Comparison of ENCODE assay signal across 8 mouse cellular contexts in genomic region chr9:71772338-71772737, GRCm38 (mm10). TPM values are rescaled to one million over a fixed set of nuclear protein-coding genes. Genes with fewer than 3 reads are reported as not detected.
DNase-seq lines count a peak whose midpoint lies in the region; TF ChIP-seq lines count a peak whose summit lies in the region.

No protein-coding gene starts in this region.

- TF ChIP-seq CTCF in brain, embryonic 14.5 days (IDR thresholded peaks at IDR 0.05; ENCODE audit: borderline replicate concordance, extremely low read depth, insufficient read depth, insufficient read length) = peak; percentile 51; the same call in 1 of the 2 replicates

- intact Hi-C loops in left cerebral cortex, postnatal 4 days (cut with DNase I) = no loop called here
- intact Hi-C loops in left cerebral cortex, postnatal 10 days (cut with DNase I) = no loop called here

- no peak for TF ChIP-seq POLR2A in brain, embryonic 14.5 days (IDR thresholded peaks at IDR 0.05; ENCODE audit: borderline replicate concordance, extremely low read depth, insufficient read depth, insufficient read length, poor library complexity, severe bottlenecking)

- DNase-seq in adrenal gland, adult (ENCODE audit: inconsistent age in 2 of 2, low spot score in 1 of 2) = peak; percentile 43 to 80
- no peak for DNase-seq in adrenal gland, adult 8-10 months
- DNase-seq in left cerebral cortex, postnatal 4 days = peak; percentile 27
- DNase-seq in left cerebral cortex, adult 11 months (ENCODE audit: low spot score) = no peak
- DNase-seq in brain, embryonic 14.5 days (ENCODE audit: low read depth) = no peak
- peak; percentile 74 for DNase-seq in kidney, postnatal 10 days
- DNase-seq in retina, postnatal 1 day = peak; percentile 48
- no peak for DNase-seq in left cerebral cortex, postnatal 10 days (ENCODE audit: extremely low spot score in 1 of 2, low spot score in 2 of 2)

RNA-seq across cellular contexts. Expression of gene Cgnl1, which starts 0.9 kb away (rescaled TPM):
- total RNA-seq in adrenal gland, adult 8-10 months (2022) = 100 to 1,000 TPM in 1 of 4 experiments, 10 to 100 TPM in 3; 90.0 to 142 (median 93.2) TPM
- total RNA-seq in left cerebral cortex, postnatal 4 days (2021) = 10 to 100 TPM in 1 of 2 experiments, 1 to 10 TPM in 1; 9.9 to 10.9 TPM
- polyA plus RNA-seq in brain, embryonic 14.5 days (2012; rRNA removed) = 3.0 and 8.2 TPM in 2 replicates
- 10 to 100 TPM; 10.5 to 12.7 TPM for total RNA-seq in left cerebral cortex, postnatal 10 days (2021)

Comparison
In these comparisons a context has a peak if more than half of its experiments do, and no peak if none do; other contexts are left out.
1. DNase-seq: peak in adrenal gland, adult (2 of 2), left cerebral cortex, postnatal 4 days (single experiment), kidney, postnatal 10 days (single experiment) and retina, postnatal 1 day (single experiment); none in adrenal gland, adult 8-10 months (single experiment), left cerebral cortex, adult 11 months (single experiment), brain, embryonic 14.5 days (single experiment) and left cerebral cortex, postnatal 10 days (0 of 2).
2. RNA of gene Cgnl1, which starts 0.9 kb away (total RNA-seq): 90.0 to 142 TPM in adrenal gland, adult 8-10 months; 10.5 to 12.7 TPM in left cerebral cortex, postnatal 10 days and 9.9 to 10.9 TPM in left cerebral cortex, postnatal 4 days; every median in the first group is over 4 times any median in the second.